Mouse (Mus musculus): ENCODE data around the gene Tmem140. TPM values are rescaled to one million over a fixed set of nuclear protein-coding genes. Genes with fewer than 3 reads are reported as not detected.

Tmem140 gene
- polyA plus RNA-seq, 1 experiment from 2014 or later: 3.2 TPM

GRCm38 (mm10) chr6:34872871-34873270 is 9.9 kb downstream of the Tmem140 start:
- Histone ChIP-seq H3K4me2 (no peak overlapping the region), H3K36me3 (ENCODE audit: control insufficient read depth, insufficient read depth, low read length) (peaks cover 4% of the 10 kb centered on the region; the same call in 1 of the 2 replicates), H3K9me3 (ENCODE audit: control insufficient read depth, low read length) (no peaks in the 10 kb centered on the region), H3K27me3 (replicated peaks; ENCODE audit: control insufficient read depth, insufficient read depth, low read length) (no peaks in the 10 kb centered on the region), H3K27ac (ENCODE audit: low read depth, low read length) (no peak overlapping the region; the same call in 1 of the 2 replicates), H3K4me3 (ENCODE audit: low read depth, low read length) (no peak overlapping the region), H3K9ac (ENCODE audit: low read depth, low read length) (no peak overlapping the region), H3K4me1 (replicated peaks; ENCODE audit: control insufficient read depth, insufficient read depth, low read length) (peaks cover 59% of the 10 kb centered on the region)
- DNase-seq (ENCODE audit: low spot score): no peak
- WGBS: 84% methylated on average over 10 of the region's 10 CpGs
- no peak for ATAC-seq (replicated peaks; ENCODE audit: low FRiP score)

GRCm38 (mm10) chr6:34874101-34874921 is 11.4 kb downstream of the Tmem140 start:
- 25% methylated on average over 21 of the region's 21 CpGs for WGBS
- DNase-seq (ENCODE audit: low spot score) (peak; percentile 62), ATAC-seq (replicated peaks; ENCODE audit: low FRiP score) (peak; percentile 30)
- Histone ChIP-seq H3K9me3 (ENCODE audit: control insufficient read depth, low read length) (no peaks in the 10 kb centered on the region), H3K36me3 (ENCODE audit: control insufficient read depth, insufficient read depth, low read length) (peaks cover 4% of the 10 kb centered on the region; the same call in 1 of the 2 replicates), H3K27me3 (replicated peaks; ENCODE audit: control insufficient read depth, insufficient read depth, low read length) (no peaks in the 10 kb centered on the region), H3K27ac (ENCODE audit: low read depth, low read length) (peak overlapping the region; percentile 94), H3K9ac (ENCODE audit: low read depth, low read length) (peak overlapping the region; percentile 85), H3K4me2 (peak overlapping the region; percentile 85), H3K4me3 (ENCODE audit: low read depth, low read length) (peak overlapping the region; percentile 30), H3K4me1 (replicated peaks; ENCODE audit: control insufficient read depth, insufficient read depth, low read length) (peaks cover 55% of the 10 kb centered on the region)

DNA sequence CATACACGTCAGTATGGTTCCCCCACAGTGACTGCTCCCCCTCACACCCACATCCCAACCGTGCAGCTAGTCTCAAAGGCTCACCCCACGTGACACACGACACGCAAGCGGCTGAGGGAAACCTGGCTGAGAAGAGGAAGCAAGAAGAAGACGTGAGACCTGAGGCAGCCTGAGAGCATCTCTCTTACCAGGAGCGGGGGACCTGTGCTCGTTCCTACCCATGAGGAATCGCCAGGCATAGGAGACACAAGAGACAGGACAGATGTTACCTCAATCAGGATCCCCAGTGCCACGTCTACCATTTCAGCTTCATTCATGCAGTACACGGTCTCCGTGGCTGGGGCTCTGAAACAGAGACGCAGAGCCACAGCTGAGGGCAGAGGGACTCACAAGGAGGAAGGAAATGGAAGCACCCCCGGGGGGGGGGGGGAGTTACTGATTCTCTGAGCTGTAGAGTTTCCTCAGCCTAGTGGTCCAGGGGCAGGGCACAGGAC is 12.4 kb downstream of the Tmem140 start:
- peak overlapping the region; percentile 94 for H3K27ac ChIP-seq (ENCODE audit: low read depth, low read length)
- peaks cover 45% of the 10 kb centered on the region for H3K4me1 ChIP-seq (replicated peaks; ENCODE audit: control insufficient read depth, insufficient read depth, low read length)
- ATAC-seq (replicated peaks; ENCODE audit: low FRiP score) (no peak), DNase-seq (ENCODE audit: low spot score) (no peak)
- WGBS: 49% methylated on average over 15 of the region's 15 CpGs
- H3K36me3 ChIP-seq (ENCODE audit: control insufficient read depth, insufficient read depth, low read length): peaks cover 10% of the 10 kb centered on the region
- no peaks in the 10 kb centered on the region for H3K9me3 ChIP-seq (ENCODE audit: control insufficient read depth, low read length)
- H3K4me3 ChIP-seq (ENCODE audit: low read depth, low read length): peak overlapping the region; percentile 30
- H3K27me3 ChIP-seq (replicated peaks; ENCODE audit: control insufficient read depth, insufficient read depth, low read length): no peaks in the 10 kb centered on the region
- H3K4me2 ChIP-seq: peak overlapping the region; percentile 85
- H3K9ac ChIP-seq (ENCODE audit: low read depth, low read length): peak overlapping the region; percentile 85

DNA sequence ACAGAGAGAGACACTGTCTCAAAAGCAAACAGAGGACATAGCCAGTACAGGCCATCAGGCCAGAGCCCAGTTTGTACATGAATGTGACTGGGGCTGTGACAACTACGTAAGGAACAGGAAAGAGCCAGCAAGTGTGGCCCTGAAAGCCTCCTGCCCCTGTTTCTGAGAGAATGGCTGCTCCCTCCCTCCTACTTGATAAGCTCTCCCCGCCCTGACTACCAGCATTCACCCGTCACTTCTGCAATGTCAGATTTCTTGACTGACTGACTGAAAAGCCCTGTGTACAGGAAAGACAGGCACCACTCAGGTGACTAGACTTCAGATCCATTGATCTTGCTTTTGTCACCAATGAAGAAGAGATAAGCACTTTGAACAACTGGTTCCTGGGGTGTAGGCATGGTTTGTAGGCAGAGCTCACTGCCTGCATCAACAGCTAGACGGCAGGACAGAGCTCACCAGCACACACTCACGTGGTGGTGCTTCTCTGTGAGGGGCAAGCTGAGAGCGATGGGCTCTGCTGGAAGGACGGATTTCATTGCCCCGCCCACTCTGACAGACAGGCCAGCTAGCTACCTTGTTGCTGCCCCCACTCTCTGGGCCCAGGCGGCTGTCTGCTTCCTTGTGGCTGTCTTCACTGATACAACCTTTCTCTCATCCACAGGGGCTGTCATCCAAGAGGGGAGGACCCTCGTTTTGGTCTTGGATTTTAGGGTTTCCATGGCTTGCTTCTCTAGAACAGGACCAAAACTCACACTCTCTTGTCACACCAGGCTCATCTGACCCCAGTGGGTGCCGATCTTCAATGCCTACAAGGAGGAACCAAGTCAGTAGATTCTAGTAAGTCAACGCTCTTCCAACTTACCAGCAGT is 13.3 kb downstream of the Tmem140 start:
- H3K4me3 ChIP-seq (ENCODE audit: low read depth, low read length): peak overlapping the region; percentile 71
- peak overlapping the region; percentile 85 for H3K9ac ChIP-seq (ENCODE audit: low read depth, low read length)
- peak overlapping the region; percentile 85 for H3K4me2 ChIP-seq
- H3K27ac ChIP-seq (ENCODE audit: low read depth, low read length): peak overlapping the region; percentile 94
- no peaks in the 10 kb centered on the region for H3K9me3 ChIP-seq (ENCODE audit: control insufficient read depth, low read length)
- peaks cover 15% of the 10 kb centered on the region for H3K36me3 ChIP-seq (ENCODE audit: control insufficient read depth, insufficient read depth, low read length)
- peaks cover 40% of the 10 kb centered on the region for H3K4me1 ChIP-seq (replicated peaks; ENCODE audit: control insufficient read depth, insufficient read depth, low read length)
- peak; percentile 53 for ATAC-seq (replicated peaks; ENCODE audit: low FRiP score)
- no peaks in the 10 kb centered on the region for H3K27me3 ChIP-seq (replicated peaks; ENCODE audit: control insufficient read depth, insufficient read depth, low read length)
- WGBS: 19% methylated on average over 12 of the region's 12 CpGs
- DNase-seq (ENCODE audit: low spot score): no peak

- Histone ChIP-seq H3K36me3 (ENCODE audit: control insufficient read depth, insufficient read depth, low read length) (peaks cover 17% of the 10 kb centered on the region), H3K4me1 (replicated peaks; ENCODE audit: control insufficient read depth, insufficient read depth, low read length) (peaks cover 40% of the 10 kb centered on the region), H3K27me3 (replicated peaks; ENCODE audit: control insufficient read depth, insufficient read depth, low read length) (no peaks in the 10 kb centered on the region), H3K9me3 (ENCODE audit: control insufficient read depth, low read length) (no peaks in the 10 kb centered on the region), H3K4me3 (ENCODE audit: low read depth, low read length) (peak overlapping the region; percentile 71), H3K4me2 (peak overlapping the region; percentile 85), H3K27ac (ENCODE audit: low read depth, low read length) (peak overlapping the region; percentile 94), H3K9ac (ENCODE audit: low read depth, low read length) (peak overlapping the region; percentile 85)
- 12% methylated on average over 2 of the region's 2 CpGs for WGBS
- ATAC-seq (replicated peaks; ENCODE audit: low FRiP score) (peak; percentile 72), DNase-seq (ENCODE audit: low spot score) (peak; percentile 50)
Observed at GRCm38 (mm10) chr6:34876835-34877156, 13.8 kb downstream of the Tmem140 start.

DNA sequence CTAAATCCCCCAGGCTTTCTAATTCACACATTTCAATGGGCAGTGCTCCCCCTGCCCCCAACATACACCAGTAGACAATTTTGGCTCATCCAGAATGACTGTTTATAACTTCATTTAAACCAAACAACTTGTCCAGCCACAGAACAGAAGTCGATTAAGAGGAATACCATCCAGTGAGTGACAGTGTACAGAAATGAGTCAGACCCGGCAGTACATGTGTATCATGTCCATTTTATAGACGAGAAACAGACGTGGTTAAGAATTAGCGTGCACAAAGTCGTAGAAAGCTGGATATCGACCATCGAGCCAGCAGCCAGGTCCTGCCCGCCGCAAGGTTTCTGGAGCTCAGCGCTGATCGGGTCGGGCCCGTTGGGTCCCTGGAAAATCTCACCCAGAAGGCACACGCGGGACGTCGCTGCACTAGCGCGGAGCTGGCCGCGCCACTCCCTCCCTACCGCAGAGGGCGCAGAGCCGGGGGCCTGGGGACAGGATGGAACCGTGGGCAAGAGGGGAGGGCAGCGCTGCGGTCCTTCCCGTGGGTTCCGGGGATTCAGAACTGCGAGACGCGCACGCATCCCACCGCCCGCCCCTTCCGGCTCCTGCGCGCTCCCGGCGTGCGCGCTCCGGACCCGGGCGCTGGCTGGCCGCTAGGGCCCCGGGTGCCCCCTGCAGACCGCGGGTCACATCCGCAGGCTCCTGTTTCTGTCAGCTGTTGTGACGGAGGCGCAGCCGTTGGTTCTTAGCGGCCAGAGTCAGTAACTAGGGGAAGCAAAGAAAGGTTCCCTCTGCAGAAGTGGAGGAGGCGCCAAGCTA is 14.8 kb downstream of the Tmem140 start, which contains the start of gene Cyren:
Cyren (minus strand) TSS at position 552 of the 813 bp plus-strand sequence.
- peak within 1 kb of the TSS; percentile 85 for H3K9ac ChIP-seq (ENCODE audit: low read depth, low read length)
- peak within 1 kb of the TSS; percentile 85 for H3K4me2 ChIP-seq
- peak within 1 kb of the TSS; percentile 94 for H3K27ac ChIP-seq (ENCODE audit: low read depth, low read length)
- DNase-seq (ENCODE audit: low spot score): peak; percentile 91
- H3K9me3 ChIP-seq (ENCODE audit: control insufficient read depth, low read length): no peaks in the 10 kb centered on the region
- peak within 1 kb of the TSS; percentile 71 for H3K4me3 ChIP-seq (ENCODE audit: low read depth, low read length)
- H3K27me3 ChIP-seq (replicated peaks; ENCODE audit: control insufficient read depth, insufficient read depth, low read length): no peaks in the 10 kb centered on the region
- peak; percentile 79 for ATAC-seq (replicated peaks; ENCODE audit: low FRiP score)
- H3K36me3 ChIP-seq (ENCODE audit: control insufficient read depth, insufficient read depth, low read length): peaks cover 19% of the 10 kb centered on the region
- WGBS: under 1% methylated on average over 55 of the region's 56 CpGs
- peaks cover 40% of the 10 kb centered on the region for H3K4me1 ChIP-seq (replicated peaks; ENCODE audit: control insufficient read depth, insufficient read depth, low read length)

DNA sequence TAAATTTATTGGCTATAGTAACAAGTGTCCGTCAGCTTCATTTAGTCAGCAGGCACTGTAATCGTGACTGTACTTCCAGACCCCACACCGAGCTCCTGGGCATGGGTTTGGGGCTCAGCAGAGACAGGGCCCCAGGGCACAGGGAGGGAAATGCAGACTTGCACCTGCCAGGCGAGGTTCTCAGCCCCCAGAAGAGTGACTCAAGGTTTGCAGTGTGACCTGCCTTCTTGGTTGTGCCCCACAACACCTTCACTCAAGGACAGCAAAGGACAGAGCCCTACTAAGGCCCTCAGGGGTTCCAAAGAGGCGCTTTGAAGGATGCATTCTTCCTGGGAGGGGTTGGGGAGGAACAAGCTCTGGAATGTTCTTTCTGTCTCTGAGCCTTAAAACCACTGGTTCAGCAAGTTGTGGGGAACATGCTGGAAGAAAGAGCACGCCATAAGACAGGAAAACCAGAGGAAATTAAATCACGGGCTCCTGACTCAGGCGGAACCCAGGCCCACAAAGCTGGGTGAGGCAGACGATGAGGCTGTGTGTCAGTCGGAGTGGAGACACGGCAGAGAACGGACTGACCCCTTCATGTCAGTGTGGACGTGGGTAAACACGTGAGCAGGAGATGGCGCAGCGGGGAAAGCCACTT is 16.3 kb downstream of the Tmem140 start:
- 89% methylated on average over 16 of the region's 16 CpGs for WGBS
- DNase-seq (ENCODE audit: low spot score): no peak
- Histone ChIP-seq H3K27me3 (replicated peaks; ENCODE audit: control insufficient read depth, insufficient read depth, low read length) (no peaks in the 10 kb centered on the region), H3K27ac (ENCODE audit: low read depth, low read length) (no peak overlapping the region; the same call in 1 of the 2 replicates), H3K4me3 (ENCODE audit: low read depth, low read length) (no peak overlapping the region), H3K4me2 (no peak overlapping the region), H3K9me3 (ENCODE audit: control insufficient read depth, low read length) (no peaks in the 10 kb centered on the region), H3K9ac (ENCODE audit: low read depth, low read length) (no peak overlapping the region), H3K4me1 (replicated peaks; ENCODE audit: control insufficient read depth, insufficient read depth, low read length) (peaks cover 35% of the 10 kb centered on the region), H3K36me3 (ENCODE audit: control insufficient read depth, insufficient read depth, low read length) (peaks cover 15% of the 10 kb centered on the region)
- no peak for ATAC-seq (replicated peaks; ENCODE audit: low FRiP score)
